Mouse (Mus musculus) G1E (cell line): Measurements from ENCODE around the gene Camkk1.

Source experiments
- CTCF ChIP-seq: IDR thresholded peaks from 2 replicates; pipeline ENCODE4 v1.5.1; 2012; ENCODE audit warnings: low read depth, low read length, inconsistent platforms, mixed read lengths
- GATA1 ChIP-seq: IDR thresholded peaks from 2 replicates; pipeline ENCODE4 v1.6.1; 2012; ENCODE audit warnings: borderline replicate concordance, low read length, inconsistent platforms, mixed read lengths
- POLR2AphosphoS5 ChIP-seq: IDR thresholded peaks from 2 replicates; pipeline ENCODE4 v1.6.1; 2012; ENCODE audit warnings: low read depth, low read length, inconsistent platforms; ENCODE audit not compliant: insufficient replicate concordance

GRCm38 (mm10) chr11:73020953-73021800 is 2.4 kb downstream of the Camkk1 start:
- TF ChIP-seq CTCF, result no peak
- no peak for TF ChIP-seq POLR2AphosphoS5
- no peak for TF ChIP-seq GATA1
